Mouse (Mus musculus): ENCODE results near the gene Ppp6r3. TPM values are rescaled to one million over a fixed set of nuclear protein-coding genes. Genes with fewer than 3 reads are reported as not detected.

Gene Ppp6r3
- polyA plus RNA-seq, 1 experiment from 2014 or later: 25.7 TPM

GRCm38 (mm10) chr19:3581326-3581725 is 5.8 kb upstream of the Ppp6r3 start:
- 27% methylated on average over 7 of the region's 7 CpGs for WGBS
- Histone ChIP-seq H3K4me3 (ENCODE audit: low read depth, low read length) (no peak overlapping the region), H3K27ac (ENCODE audit: low read depth, low read length) (no peak overlapping the region), H3K9ac (ENCODE audit: low read depth, low read length) (no peak overlapping the region), H3K4me1 (replicated peaks; ENCODE audit: control insufficient read depth, insufficient read depth, low read length) (no peaks in the 10 kb centered on the region; the same call in 1 of the 2 replicates), H3K36me3 (ENCODE audit: control insufficient read depth, insufficient read depth) (peaks cover 27% of the 10 kb centered on the region), H3K4me2 (replicated peaks; ENCODE audit: low read depth) (no peak overlapping the region), H3K9me3 (ENCODE audit: control insufficient read depth) (no peaks in the 10 kb centered on the region), H3K27me3 (replicated peaks; ENCODE audit: control insufficient read depth, insufficient read depth, low read length) (no peaks in the 10 kb centered on the region)
- TF ChIP-seq CTCF (IDR thresholded peaks at IDR 0.05; ENCODE audit: low read depth): peak; percentile 75
- ATAC-seq: no peak

DNA sequence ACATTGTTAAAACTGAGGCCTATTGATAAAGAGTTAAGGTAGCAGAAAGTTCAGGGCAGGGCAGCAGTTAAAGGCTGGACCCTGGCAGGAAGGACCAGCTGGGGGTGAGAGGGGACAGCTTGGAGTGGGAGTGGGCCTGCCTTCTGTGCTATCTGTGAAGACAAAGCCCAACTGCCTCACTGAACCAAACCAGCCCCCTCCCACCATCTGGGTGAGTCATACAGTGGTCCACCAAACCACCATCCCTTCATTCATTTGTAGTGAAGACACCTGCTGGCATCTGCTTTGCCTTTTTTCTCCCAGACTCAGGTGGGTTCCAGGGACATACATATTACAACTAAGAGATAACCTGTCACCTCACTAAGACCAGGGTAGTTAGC is 2.4 kb upstream of the Ppp6r3 start:
- no peak overlapping the region for H3K9ac ChIP-seq (ENCODE audit: low read depth, low read length)
- no peak overlapping the region; the same call in 1 of the 2 replicates for H3K4me2 ChIP-seq (replicated peaks; ENCODE audit: low read depth)
- no peaks in the 10 kb centered on the region for H3K27me3 ChIP-seq (replicated peaks; ENCODE audit: control insufficient read depth, insufficient read depth, low read length)
- peaks cover 3% of the 10 kb centered on the region; the same call in 1 of the 2 replicates for H3K36me3 ChIP-seq (ENCODE audit: control insufficient read depth, insufficient read depth)
- TF ChIP-seq CTCF (IDR thresholded peaks at IDR 0.05; ENCODE audit: low read depth): no peak
- H3K9me3 ChIP-seq (ENCODE audit: control insufficient read depth): no peaks in the 10 kb centered on the region
- H3K4me1 ChIP-seq (replicated peaks; ENCODE audit: control insufficient read depth, insufficient read depth, low read length): no peaks in the 10 kb centered on the region; the same call in none of the 2 replicates
- no peak for ATAC-seq
- H3K27ac ChIP-seq (ENCODE audit: low read depth, low read length): peak overlapping the region; percentile 47; the same call in 1 of the 2 replicates
- H3K4me3 ChIP-seq (ENCODE audit: low read depth, low read length): no peak overlapping the region

GRCm38 (mm10) chr19:3577265-3577910 is 1.8 kb upstream of the Ppp6r3 start:
- H3K4me2 ChIP-seq (replicated peaks; ENCODE audit: low read depth): no peak overlapping the region

GRCm38 (mm10) chr19:3576451-3577264 is 1.1 kb upstream of the Ppp6r3 start:
- Histone ChIP-seq H3K27me3 (replicated peaks; ENCODE audit: control insufficient read depth, insufficient read depth, low read length) (no peaks in the 10 kb centered on the region), H3K27ac (ENCODE audit: low read depth, low read length) (peak overlapping the region; percentile 97), H3K4me3 (ENCODE audit: low read depth, low read length) (no peak overlapping the region; the same call in 1 of the 2 replicates), H3K4me1 (replicated peaks; ENCODE audit: control insufficient read depth, insufficient read depth, low read length) (no peaks in the 10 kb centered on the region; the same call in none of the 2 replicates), H3K9me3 (ENCODE audit: control insufficient read depth) (no peaks in the 10 kb centered on the region), H3K4me2 (replicated peaks; ENCODE audit: low read depth) (peak overlapping the region; percentile 76), H3K36me3 (ENCODE audit: control insufficient read depth, insufficient read depth) (no peaks in the 10 kb centered on the region), H3K9ac (ENCODE audit: low read depth, low read length) (no peak overlapping the region)
- TF ChIP-seq CTCF (IDR thresholded peaks at IDR 0.05; ENCODE audit: low read depth): no peak
- ATAC-seq: no peak
- 64% methylated on average over 5 of the region's 5 CpGs for WGBS

More at GRCm38 (mm10) chr19:3577265-3577910, 1.8 kb upstream of the Ppp6r3 start:
- Histone ChIP-seq H3K9ac (ENCODE audit: low read depth, low read length) (no peak overlapping the region), H3K27me3 (replicated peaks; ENCODE audit: control insufficient read depth, insufficient read depth, low read length) (no peaks in the 10 kb centered on the region), H3K4me3 (ENCODE audit: low read depth, low read length) (no peak overlapping the region), H3K27ac (ENCODE audit: low read depth, low read length) (peak overlapping the region; percentile 97; the same call in 1 of the 2 replicates), H3K9me3 (ENCODE audit: control insufficient read depth) (no peaks in the 10 kb centered on the region), H3K36me3 (ENCODE audit: control insufficient read depth, insufficient read depth) (no peaks in the 10 kb centered on the region), H3K4me1 (replicated peaks; ENCODE audit: control insufficient read depth, insufficient read depth, low read length) (no peaks in the 10 kb centered on the region; the same call in none of the 2 replicates)
- TF ChIP-seq CTCF (IDR thresholded peaks at IDR 0.05; ENCODE audit: low read depth): no peak
- 50% methylated on average over 4 of the region's 4 CpGs for WGBS
- ATAC-seq: peak; percentile 18; the same call in 1 of the 2 replicates

GRCm38 (mm10) chr19:3575276-3575631 is 295 bp downstream of the Ppp6r3 start:
- peak overlapping the region; percentile 97 for H3K27ac ChIP-seq (ENCODE audit: low read depth, low read length)
- H3K4me1 ChIP-seq (replicated peaks; ENCODE audit: control insufficient read depth, insufficient read depth, low read length): no peaks in the 10 kb centered on the region; the same call in none of the 2 replicates
- whole genome bisulfite sequencing: under 1% methylated on average over 46 of the region's 50 CpGs
- H3K27me3 ChIP-seq (replicated peaks; ENCODE audit: control insufficient read depth, insufficient read depth, low read length): no peaks in the 10 kb centered on the region
- peak; percentile 56 for ATAC-seq
- H3K9me3 ChIP-seq (ENCODE audit: control insufficient read depth): no peaks in the 10 kb centered on the region
- H3K9ac ChIP-seq (ENCODE audit: low read depth, low read length): peak overlapping the region; percentile 94
- H3K36me3 ChIP-seq (ENCODE audit: control insufficient read depth, insufficient read depth): no peaks in the 10 kb centered on the region
- TF ChIP-seq CTCF (IDR thresholded peaks at IDR 0.05; ENCODE audit: low read depth): no peak
- H3K4me3 ChIP-seq (ENCODE audit: low read depth, low read length): peak overlapping the region; percentile 98
- H3K4me2 ChIP-seq (replicated peaks; ENCODE audit: low read depth): peak overlapping the region; percentile 76

DNA sequence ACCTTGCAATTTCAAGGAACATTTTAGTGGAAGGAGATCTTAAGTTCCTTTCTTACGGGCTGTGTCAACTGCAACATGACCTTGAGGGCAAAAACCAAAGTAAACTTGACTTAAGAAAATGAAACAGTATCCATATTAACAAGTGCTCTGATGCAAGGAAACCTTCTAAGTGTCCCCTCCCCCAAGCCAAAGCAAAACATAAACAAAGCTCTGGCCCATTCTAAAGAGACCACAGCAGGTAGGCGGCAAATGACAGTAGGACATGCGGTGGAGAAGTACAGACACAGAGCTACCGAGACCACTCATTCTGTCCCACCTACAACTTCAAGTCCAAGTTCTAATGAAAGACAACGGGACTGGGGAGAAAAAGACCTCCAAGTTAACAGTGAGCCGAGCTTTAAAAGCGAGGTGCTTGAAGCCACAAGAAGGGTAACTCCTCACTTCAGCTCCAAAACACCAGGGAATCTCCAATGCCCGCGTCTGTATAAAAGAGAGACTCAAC is 905 bp downstream of the Ppp6r3 start:
- TF ChIP-seq CTCF (IDR thresholded peaks at IDR 0.05; ENCODE audit: low read depth): no peak
- H3K4me2 ChIP-seq (replicated peaks; ENCODE audit: low read depth): peak overlapping the region; percentile 76
- ATAC-seq: no peak
- H3K27me3 ChIP-seq (replicated peaks; ENCODE audit: control insufficient read depth, insufficient read depth, low read length): no peaks in the 10 kb centered on the region
- peak overlapping the region; percentile 98 for H3K4me3 ChIP-seq (ENCODE audit: low read depth, low read length)
- H3K9me3 ChIP-seq (ENCODE audit: control insufficient read depth): no peaks in the 10 kb centered on the region
- no peaks in the 10 kb centered on the region for H3K36me3 ChIP-seq (ENCODE audit: control insufficient read depth, insufficient read depth)
- no peaks in the 10 kb centered on the region; the same call in none of the 2 replicates for H3K4me1 ChIP-seq (replicated peaks; ENCODE audit: control insufficient read depth, insufficient read depth, low read length)
- peak overlapping the region; percentile 97 for H3K27ac ChIP-seq (ENCODE audit: low read depth, low read length)
- WGBS: 0% methylated on average over 9 of the region's 9 CpGs
- H3K9ac ChIP-seq (ENCODE audit: low read depth, low read length): peak overlapping the region; percentile 94
